12 mouse cellular contexts compared by ENCODE assay signal in the genomic region with DNA sequence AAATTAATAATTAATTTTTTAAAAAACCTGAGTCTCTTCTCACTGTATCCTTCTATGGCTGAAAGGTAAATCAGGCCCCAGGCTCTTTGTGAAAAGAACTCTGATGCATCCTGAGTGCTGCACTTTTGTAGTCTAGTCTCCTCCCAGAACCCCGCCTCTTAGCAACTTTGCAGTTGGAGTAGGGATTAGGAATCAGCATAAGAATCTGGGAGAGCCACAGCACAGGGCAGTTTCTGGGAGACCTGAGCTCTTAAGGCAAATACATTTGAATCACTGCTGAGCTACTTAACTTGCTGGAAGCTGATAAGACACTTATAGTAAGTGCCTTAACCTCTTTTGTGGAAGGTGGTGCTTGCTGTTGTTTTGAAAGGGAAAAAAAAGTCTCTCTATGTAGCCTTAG.
"Had no signal": no experiment of that assay in that cellular context is flagged by ENCODE, and none has a peak within 500 bp of the region (broad histone marks: within the 10 kb centered on the region; RNA-seq: fewer than 3 reads in every experiment).

No protein-coding gene starts in this region.

- ATAC-seq: intestine, embryonic 16.5 days; midbrain, embryonic 13.5 days had no signal

- H3K4me3 ChIP-seq: kidney, embryonic 15.5 days; limb, embryonic 10.5 days; liver, embryonic 15.5 days; midbrain, embryonic 13.5 days; myocyte; neural tube, embryonic 15.5 days had no signal

- H3K4me1 ChIP-seq: kidney, embryonic 15.5 days; limb, embryonic 10.5 days; liver, embryonic 15.5 days; midbrain, embryonic 13.5 days; neural tube, embryonic 15.5 days had no signal

- H3K36me3 ChIP-seq: kidney, embryonic 15.5 days; limb, embryonic 10.5 days; liver, embryonic 15.5 days; midbrain, embryonic 13.5 days; neural tube, embryonic 15.5 days had no signal

- H3K9me3 ChIP-seq: kidney, embryonic 15.5 days; limb, embryonic 10.5 days; liver, embryonic 15.5 days; midbrain, embryonic 13.5 days; neural tube, embryonic 15.5 days had no signal

- H3K27me3 ChIP-seq: kidney, embryonic 15.5 days; liver, embryonic 15.5 days; midbrain, embryonic 13.5 days; neural tube, embryonic 15.5 days had no signal

- H3K27ac ChIP-seq: kidney, embryonic 15.5 days; limb, embryonic 10.5 days; liver, embryonic 15.5 days; midbrain, embryonic 13.5 days; neural tube, embryonic 15.5 days had no signal

- H3K4me2 ChIP-seq: kidney, embryonic 15.5 days; liver, embryonic 11.5 days; liver, embryonic 15.5 days; midbrain, embryonic 13.5 days; neural tube, embryonic 15.5 days had no signal

- DNase-seq: kidney, adult 2 months; kidney, postnatal 14 days; right cerebral cortex, postnatal 25 days; thymus, postnatal 36 days had no signal

- H3K9ac ChIP-seq: kidney, embryonic 15.5 days; liver, embryonic 15.5 days; midbrain, embryonic 13.5 days; neural tube, embryonic 15.5 days had no signal
